Mouse (Mus musculus) erythroid progenitor cell, adult 5-6 weeks (primary cell): ENCODE measurements around the gene Trim38. TPM values are rescaled to one million over a fixed set of nuclear protein-coding genes. Genes with fewer than 3 reads are reported as not detected.

Source experiments
- ATAC-seq: replicated peaks from 2 replicates; pipeline ENCODE4 v1.8.0; 2016; ENCODE audit warnings: moderate number of reproducible peaks, mild to moderate bottlenecking, moderate TSS enrichment, inconsistent platforms; ENCODE audit not compliant: poor library complexity, low FRiP score, severe bottlenecking
- total RNA-seq, 2 experiments: library from RNA; stranded (forward) in 1 of 2; stranded (reverse) in 1 of 2; fragments of 150-400 nt in 1 of 2; fragments of 186-747, 209-891 nt in 1 of 2; gene quantifications; 2 replicates each; pipeline versions ENCODE4 v1.2.3 to v1.2.4; 2015 to 2017; ENCODE audit warnings: low replicate concordance in 2 of 2

The Trim38 gene
- total RNA-seq, 2 experiments from 2014 or later, result not detected

GRCm38 (mm10) chr13:23760240-23760971 is 9.3 kb upstream of the Trim38 start:
- ATAC-seq, result no peak

DNA sequence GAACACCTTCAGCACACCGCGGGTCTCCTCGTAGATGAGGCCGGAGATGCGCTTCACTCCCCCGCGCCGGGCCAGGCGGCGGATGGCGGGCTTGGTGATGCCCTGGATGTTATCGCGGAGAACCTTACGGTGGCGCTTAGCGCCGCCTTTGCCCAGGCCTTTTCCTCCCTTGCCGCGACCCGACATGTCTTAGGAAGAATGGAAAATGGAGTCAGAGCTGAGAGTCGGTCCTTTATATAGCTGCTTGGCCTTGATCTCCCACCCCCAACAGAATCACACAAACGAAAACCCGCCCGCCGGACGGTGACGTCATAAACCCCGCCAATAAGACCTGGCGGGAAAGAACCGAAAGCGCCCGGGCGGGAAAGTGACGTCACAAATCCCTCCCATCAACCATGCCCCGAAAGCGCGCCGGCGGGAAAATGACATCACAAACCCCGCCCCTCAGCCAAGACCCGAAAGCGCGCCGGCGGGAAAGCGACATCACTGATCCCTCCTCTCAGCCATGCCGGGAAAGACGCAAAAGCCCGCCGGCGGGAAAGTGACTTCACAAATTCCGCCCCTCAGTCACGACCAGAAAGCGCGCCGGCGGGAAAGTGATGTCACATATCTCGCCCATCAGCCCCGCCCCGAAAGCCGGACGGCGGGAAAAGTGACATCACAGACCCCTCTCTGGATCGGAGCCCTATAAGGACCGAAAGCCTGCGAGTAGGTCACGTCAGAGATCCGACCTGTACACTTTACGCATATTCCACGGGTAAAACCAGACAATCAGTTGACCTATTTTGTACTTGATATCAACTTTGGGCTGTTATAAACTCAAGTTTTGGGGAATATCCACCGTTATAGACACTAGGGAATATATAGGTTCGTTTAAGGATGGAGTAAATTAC is 8.5 kb upstream of the Trim38 start, which contains the start of gene Hist1h4a:
Hist1h4a (minus strand) TSS at position 259 of the 893 bp plus-strand sequence.
- peak; percentile 47 for ATAC-seq

DNA sequence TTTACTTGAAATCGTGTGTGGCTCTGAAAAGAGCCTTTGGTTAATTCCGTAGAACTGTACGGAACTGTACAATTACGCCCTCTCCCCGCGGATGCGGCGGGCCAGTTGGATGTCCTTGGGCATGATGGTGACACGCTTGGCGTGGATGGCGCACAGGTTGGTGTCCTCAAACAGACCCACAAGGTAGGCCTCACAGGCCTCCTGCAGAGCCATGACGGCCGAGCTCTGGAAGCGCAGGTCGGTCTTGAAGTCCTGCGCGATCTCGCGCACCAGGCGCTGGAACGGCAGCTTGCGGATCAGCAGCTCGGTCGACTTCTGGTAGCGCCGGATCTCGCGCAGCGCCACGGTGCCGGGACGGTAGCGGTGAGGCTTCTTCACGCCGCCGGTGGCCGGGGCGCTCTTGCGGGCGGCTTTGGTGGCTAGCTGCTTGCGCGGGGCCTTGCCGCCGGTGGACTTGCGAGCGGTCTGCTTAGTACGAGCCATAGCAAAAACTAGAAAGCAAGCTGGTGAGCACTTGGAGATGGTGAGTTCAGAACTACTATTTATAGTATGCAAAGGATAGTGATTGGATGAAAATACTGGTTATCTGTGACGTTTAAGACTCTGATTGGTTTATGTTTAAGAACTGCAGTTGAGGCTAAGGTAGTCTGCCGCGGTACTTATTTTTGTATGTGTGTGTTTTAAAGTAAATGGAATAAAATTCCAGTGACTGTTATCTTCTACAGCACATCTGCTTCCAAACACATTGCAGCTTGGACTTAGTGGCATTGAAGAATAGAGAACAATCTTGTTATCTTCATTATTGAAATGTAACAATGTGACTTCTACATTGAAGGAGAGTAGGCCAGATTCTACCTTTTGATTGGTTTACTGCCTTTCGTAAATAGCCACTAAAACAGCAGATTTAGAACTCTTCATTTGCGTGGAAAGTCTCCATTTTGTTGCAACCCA is 7.6 kb upstream of the Trim38 start, which contains the start of gene Hist1h3a:
Hist1h3a (minus strand) TSS at position 516 of the 951 bp plus-strand sequence.
- peak; percentile 46 for ATAC-seq

DNA sequence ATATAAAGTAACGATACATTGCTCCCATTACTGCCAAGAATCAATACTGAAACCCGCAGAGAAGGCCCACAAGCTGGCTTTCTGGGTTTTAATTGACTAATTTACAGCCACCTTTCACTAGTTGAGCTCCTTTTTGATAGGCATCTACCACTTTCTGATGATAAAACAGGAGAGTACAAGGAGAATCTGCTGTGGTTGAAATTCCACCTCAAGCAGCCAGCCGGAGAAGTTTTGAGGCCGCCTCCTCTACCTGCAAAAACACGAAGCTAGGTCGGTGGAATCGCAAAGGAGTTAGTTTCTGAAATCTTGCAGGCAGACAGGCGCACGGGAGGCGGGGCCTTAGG is 6.5 kb upstream of the Trim38 start:
- no peak for ATAC-seq

GRCm38 (mm10) chr13:23763586-23764323 is 6.0 kb upstream of the Trim38 start, which contains the start of gene Hist1h1a:
Hist1h1a (plus strand) TSS chr13:23763666.
- ATAC-seq, result peak; percentile 51

GRCm38 (mm10) chr13:23764324-23765171 is 5.2 kb upstream of the Trim38 start:
- ATAC-seq, result peak; percentile 27; the same call in 1 of the 2 replicates

DNA sequence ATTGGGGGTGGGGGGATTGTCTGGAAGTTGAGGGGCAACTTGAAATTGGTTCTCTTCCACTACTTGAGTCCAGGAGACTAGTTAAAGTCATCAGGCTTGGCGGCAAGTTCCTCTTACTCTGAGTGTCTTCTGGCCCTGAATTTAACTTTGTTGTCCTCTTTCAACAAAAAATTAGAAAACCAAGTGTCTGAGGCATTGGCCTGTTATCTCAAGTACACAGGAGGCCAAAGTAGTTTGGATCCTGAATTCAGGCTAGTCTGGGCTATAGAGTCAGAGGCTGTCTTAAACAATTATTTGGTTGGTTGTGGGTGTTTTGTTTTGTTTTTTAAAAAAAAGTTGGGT is 4.6 kb upstream of the Trim38 start:
- no peak for ATAC-seq

- no peak for ATAC-seq
Observed at GRCm38 (mm10) chr13:23766772-23767171, 2.9 kb upstream of the Trim38 start.

GRCm38 (mm10) chr13:23768834-23769397 is 797 bp upstream of the Trim38 start:
- ATAC-seq, result no peak

- peak; percentile 98 for ATAC-seq
Observed at GRCm38 (mm10) chr13:23772561-23773313, 3.0 kb downstream of the Trim38 start.

- no peak for ATAC-seq
Observed at GRCm38 (mm10) chr13:23778339-23778738, 8.6 kb downstream of the Trim38 start.

DNA sequence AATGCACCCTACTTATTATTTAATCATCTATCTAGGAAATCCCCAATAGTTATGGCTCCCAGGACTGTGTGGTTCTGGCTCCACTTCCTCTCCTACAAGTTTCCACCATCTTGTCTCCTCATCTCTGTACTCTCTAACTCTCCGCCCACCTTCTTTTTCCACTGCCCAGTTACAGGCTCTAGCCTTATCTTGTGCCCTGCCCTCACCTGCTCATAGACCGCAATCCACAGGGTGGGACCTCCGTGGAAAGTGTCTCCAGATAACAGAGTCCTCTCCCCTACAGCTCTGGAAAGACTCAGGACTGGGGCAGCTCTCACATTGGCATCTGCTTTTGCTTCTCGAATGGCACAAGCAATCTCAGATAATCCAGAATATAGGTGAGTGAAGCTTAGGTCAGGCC is 9.3 kb downstream of the Trim38 start:
- ATAC-seq, result no peak

- ATAC-seq, result 0 out of 2 replicates have a peak, but pooled peaks have one; percentile 61
Observed at GRCm38 (mm10) chr13:23792520-23792919, 22.8 kb downstream of the Trim38 start.

GRCm38 (mm10) chr13:23799405-23799804 is 29.7 kb downstream of the Trim38 start:
- no peak for ATAC-seq

DNA sequence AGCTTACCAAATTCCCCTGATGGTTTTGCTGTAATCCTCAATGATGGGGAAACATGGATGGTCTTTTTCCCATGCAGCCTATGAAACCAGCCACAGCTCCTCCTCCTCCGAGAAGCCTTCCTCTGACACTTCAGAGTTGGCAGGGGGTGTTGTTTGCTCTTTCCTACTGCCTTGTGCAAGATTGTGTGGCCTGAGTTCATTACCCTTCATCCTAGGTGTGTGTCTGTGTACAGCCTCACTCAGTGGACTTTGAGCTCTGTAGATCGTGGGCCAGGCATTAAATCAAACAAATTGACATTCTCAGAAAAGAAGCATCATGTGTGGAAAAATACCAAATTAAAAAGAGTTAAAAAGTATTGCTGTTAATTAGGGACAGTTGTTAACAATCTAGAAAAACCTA is 34.8 kb downstream of the Trim38 start:
- ATAC-seq, result no peak

DNA sequence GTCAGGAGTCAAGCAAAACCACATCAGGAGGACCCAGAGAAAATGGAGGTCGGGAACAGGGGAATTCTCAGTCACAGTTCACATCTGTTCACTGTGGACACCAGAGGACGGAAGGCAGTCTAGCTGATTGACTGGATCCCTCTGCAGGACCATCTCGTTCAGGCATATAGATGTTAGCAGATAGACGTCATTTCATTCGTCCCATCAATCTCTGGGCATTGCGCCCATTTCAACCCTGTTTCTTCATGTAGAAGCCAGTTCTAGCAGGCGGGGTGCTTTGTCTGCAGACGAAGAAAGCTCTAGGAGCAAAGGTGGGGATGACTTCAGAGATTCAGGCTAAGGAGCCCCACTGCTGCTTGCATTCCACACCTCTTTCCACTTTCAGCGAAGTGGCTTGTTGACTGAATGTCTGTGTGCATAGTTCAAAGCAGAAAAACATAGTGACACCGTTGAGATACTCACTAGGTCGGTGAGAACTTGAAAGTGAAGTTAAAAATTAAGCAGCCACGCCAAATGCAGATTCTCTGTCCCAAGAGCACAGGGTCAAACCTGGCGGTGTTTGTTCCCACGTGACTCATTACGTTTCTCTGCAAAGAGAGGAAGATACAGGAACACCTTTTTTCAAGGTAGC is 36.8 kb downstream of the Trim38 start, which contains the start of gene Slc17a2:
Slc17a2 (plus strand) TSS at position 572 of the 631 bp plus-strand sequence.
- no peak for ATAC-seq

- no peak for ATAC-seq
Observed at GRCm38 (mm10) chr13:23816148-23816547, 46.4 kb downstream of the Trim38 start.
